Mouse (Mus musculus): ENCODE results near the gene Pth2r. TPM values are rescaled to one million over a fixed set of nuclear protein-coding genes. Genes with fewer than 3 reads are reported as not detected.

Pth2r gene
- polyA plus RNA-seq, 1 experiment from 2014 or later, result 0.10 TPM

DNA sequence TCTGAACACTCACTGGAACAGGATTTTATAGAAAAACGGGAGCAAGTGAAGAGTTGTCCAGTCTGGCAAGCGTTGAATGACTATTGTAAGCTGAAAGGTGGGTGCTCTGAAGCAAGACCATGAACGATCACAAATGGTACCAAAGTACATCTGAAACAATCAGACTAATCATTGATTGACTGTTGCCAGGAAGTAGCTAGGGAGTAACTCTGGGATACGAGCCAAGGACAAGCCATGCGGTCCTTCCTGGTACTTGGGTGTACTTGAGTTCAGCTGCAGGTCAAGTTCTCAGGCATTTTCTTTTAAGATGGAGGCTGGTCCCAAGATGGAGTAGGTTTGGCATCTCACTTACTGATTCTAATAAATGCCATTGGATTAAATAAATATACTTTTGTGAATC lies 125.6 kb downstream of the Pth2r start:
- H3K27ac ChIP-seq (replicated peaks; ENCODE audit: low read depth, low read length), result no peak overlapping the region
- H3K4me2 ChIP-seq (ENCODE audit: low read depth, low read length), result no peak overlapping the region
- 81% methylated on average over 5 of the region's 5 CpGs for WGBS
- ATAC-seq (ENCODE audit: low read depth) (no peak), DNase-seq (ENCODE audit: low spot score) (no peak)
- H3K36me3 ChIP-seq (ENCODE audit: control insufficient read depth, insufficient read depth, low read length), result no peaks in the 10 kb centered on the region
- no peaks in the 10 kb centered on the region for H3K9me3 ChIP-seq (ENCODE audit: control insufficient read depth, low read length)
- no peak overlapping the region for H3K4me3 ChIP-seq (ENCODE audit: low read depth, low read length)
- H3K27me3 ChIP-seq (replicated peaks; ENCODE audit: control insufficient read depth, insufficient read depth, low read length), result no peaks in the 10 kb centered on the region
- H3K9ac ChIP-seq (ENCODE audit: low read depth, low read length), result no peak overlapping the region
- no peaks in the 10 kb centered on the region for H3K4me1 ChIP-seq (ENCODE audit: control insufficient read depth, insufficient read depth, low read length)

- 94% methylated on average over 2 of the region's 2 CpGs for WGBS
- no peaks in the 10 kb centered on the region for H3K36me3 ChIP-seq (ENCODE audit: control insufficient read depth, insufficient read depth, low read length)
Measured at GRCm38 (mm10) chr1:65420909-65421308, 139.1 kb downstream of the Pth2r start.

DNA sequence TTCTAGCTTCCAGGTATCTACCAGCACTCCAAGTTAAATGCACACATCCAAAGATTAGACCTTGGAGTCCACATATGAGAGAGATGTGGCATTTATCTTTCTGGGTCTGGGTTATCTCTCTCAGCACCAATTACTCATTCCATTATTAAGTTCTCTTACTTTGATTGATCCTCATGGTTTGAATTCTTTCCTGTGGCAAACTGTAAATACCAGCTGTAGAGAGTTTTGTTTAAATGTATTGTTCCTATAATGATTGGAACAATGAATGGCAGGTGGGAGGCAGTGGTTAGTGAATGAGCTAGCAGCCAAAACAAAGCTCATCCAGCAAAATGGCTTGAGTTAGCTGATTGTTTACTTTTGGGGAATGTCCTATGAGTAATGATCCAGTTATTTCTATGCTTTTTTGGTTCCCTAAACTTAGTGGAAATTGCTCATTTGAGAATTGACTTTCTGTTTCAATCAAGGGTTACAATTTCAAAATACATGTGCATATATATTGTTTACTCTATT lies 140.7 kb downstream of the Pth2r start:
- DNase-seq (ENCODE audit: low spot score), result no peak
- no peaks in the 10 kb centered on the region for H3K27me3 ChIP-seq (replicated peaks; ENCODE audit: control insufficient read depth, insufficient read depth, low read length)
- no peak overlapping the region for H3K4me3 ChIP-seq (ENCODE audit: low read depth, low read length)
- no peak for ATAC-seq (ENCODE audit: low read depth)
- H3K9ac ChIP-seq (ENCODE audit: low read depth, low read length), result no peak overlapping the region
- no peak overlapping the region for H3K4me2 ChIP-seq (ENCODE audit: low read depth, low read length)
- H3K4me1 ChIP-seq (ENCODE audit: control insufficient read depth, insufficient read depth, low read length), result no peaks in the 10 kb centered on the region
- H3K27ac ChIP-seq (replicated peaks; ENCODE audit: low read depth, low read length), result no peak overlapping the region
- no peaks in the 10 kb centered on the region for H3K36me3 ChIP-seq (ENCODE audit: control insufficient read depth, insufficient read depth, low read length)
- no peaks in the 10 kb centered on the region for H3K9me3 ChIP-seq (ENCODE audit: control insufficient read depth, low read length)

More at GRCm38 (mm10) chr1:65420909-65421308, 139.1 kb downstream of the Pth2r start:
- Histone ChIP-seq H3K9me3 (ENCODE audit: control insufficient read depth, low read length) (no peaks in the 10 kb centered on the region), H3K27me3 (replicated peaks; ENCODE audit: control insufficient read depth, insufficient read depth, low read length) (no peaks in the 10 kb centered on the region), H3K4me2 (ENCODE audit: low read depth, low read length) (no peak overlapping the region), H3K4me3 (ENCODE audit: low read depth, low read length) (no peak overlapping the region), H3K4me1 (ENCODE audit: control insufficient read depth, insufficient read depth, low read length) (no peaks in the 10 kb centered on the region), H3K27ac (replicated peaks; ENCODE audit: low read depth, low read length) (no peak overlapping the region), H3K9ac (ENCODE audit: low read depth, low read length) (no peak overlapping the region)
- ATAC-seq (ENCODE audit: low read depth), result no peak
- DNase-seq (ENCODE audit: low spot score), result no peak

Other genes starting within 250 kb of the Pth2r start
- gene Akr1cl, start 249.3 kb upstream of the Pth2r start, polyA plus RNA-seq (2014; fragmentation: Nextera tagmentation; extraction: Ambion mirVana), result 0.17 and 0.25 TPM in 2 replicates
- gene Cryge, start 230.9 kb upstream of the Pth2r start, polyA plus RNA-seq (2014; fragmentation: Nextera tagmentation; extraction: Ambion mirVana), result 0.29 TPM in 1 of 2 replicates, not detected in the other
- not detected in 2 replicates for gene Crygd, start 218.6 kb upstream of the Pth2r start, polyA plus RNA-seq (2014; fragmentation: Nextera tagmentation; extraction: Ambion mirVana)
- gene Crygc, start 208.4 kb upstream of the Pth2r start, polyA plus RNA-seq (2014; fragmentation: Nextera tagmentation; extraction: Ambion mirVana), result 0.37 TPM in 1 of 2 replicates, not detected in the other
- 0.35 TPM in 1 of 2 replicates, not detected in the other for gene Crygb, start 199.8 kb upstream of the Pth2r start, polyA plus RNA-seq (2014; fragmentation: Nextera tagmentation; extraction: Ambion mirVana)
- not detected in 2 replicates for gene Cryga, start 178.7 kb upstream of the Pth2r start, polyA plus RNA-seq (2014; fragmentation: Nextera tagmentation; extraction: Ambion mirVana)
- gene Gm28845, start 162.5 kb upstream of the Pth2r start, polyA plus RNA-seq (2014; fragmentation: Nextera tagmentation; extraction: Ambion mirVana), result not detected in 2 replicates
- gene D630023F18Rik, start 158.8 kb upstream of the Pth2r start, polyA plus RNA-seq (2014; fragmentation: Nextera tagmentation; extraction: Ambion mirVana), result 0.31 and 0.64 TPM in 2 replicates
- 145 and 165 TPM in 2 replicates for gene Idh1, start 95.6 kb upstream of the Pth2r start, polyA plus RNA-seq (2014; fragmentation: Nextera tagmentation; extraction: Ambion mirVana)
- 14.8 and 14.9 TPM in 2 replicates for gene Pikfyve, start 95.4 kb upstream of the Pth2r start, polyA plus RNA-seq (2014; fragmentation: Nextera tagmentation; extraction: Ambion mirVana)

Measured in embryonic facial prominence, embryonic 14.5 days (tissue).